Mouse (Mus musculus) telencephalon, adult 2 months (tissue): ENCODE results near the gene Adprhl2.

Experiments
- DNase-seq: peaks from one replicate; pipeline ENCODE4 v3.0.0-alpha.2; 2011; ENCODE audit warnings: low read depth, low spot score

Adprhl2 gene

DNA sequence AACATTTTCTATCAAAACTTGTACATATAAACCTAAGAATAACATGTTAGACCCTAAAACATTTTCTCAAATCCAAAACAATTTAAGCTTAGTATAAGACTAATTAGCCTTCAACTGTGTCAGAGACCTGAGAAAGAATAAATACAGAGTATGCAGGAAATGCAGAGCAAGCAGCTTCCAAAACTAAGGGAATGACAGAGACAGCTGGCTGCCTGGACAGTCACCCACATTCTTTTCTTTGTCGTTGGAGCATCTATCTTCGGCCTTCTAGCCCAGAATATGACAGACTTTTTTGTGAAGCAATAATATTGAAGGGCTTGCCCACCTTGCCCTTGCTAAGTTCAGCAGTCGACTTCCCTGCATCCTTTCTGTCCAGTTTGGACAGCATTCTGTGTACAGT, 52.2 kb downstream of the Adprhl2 start:
- DNase-seq = no peak
